8 mouse cellular contexts compared by ENCODE assay signal in the genomic region with DNA sequence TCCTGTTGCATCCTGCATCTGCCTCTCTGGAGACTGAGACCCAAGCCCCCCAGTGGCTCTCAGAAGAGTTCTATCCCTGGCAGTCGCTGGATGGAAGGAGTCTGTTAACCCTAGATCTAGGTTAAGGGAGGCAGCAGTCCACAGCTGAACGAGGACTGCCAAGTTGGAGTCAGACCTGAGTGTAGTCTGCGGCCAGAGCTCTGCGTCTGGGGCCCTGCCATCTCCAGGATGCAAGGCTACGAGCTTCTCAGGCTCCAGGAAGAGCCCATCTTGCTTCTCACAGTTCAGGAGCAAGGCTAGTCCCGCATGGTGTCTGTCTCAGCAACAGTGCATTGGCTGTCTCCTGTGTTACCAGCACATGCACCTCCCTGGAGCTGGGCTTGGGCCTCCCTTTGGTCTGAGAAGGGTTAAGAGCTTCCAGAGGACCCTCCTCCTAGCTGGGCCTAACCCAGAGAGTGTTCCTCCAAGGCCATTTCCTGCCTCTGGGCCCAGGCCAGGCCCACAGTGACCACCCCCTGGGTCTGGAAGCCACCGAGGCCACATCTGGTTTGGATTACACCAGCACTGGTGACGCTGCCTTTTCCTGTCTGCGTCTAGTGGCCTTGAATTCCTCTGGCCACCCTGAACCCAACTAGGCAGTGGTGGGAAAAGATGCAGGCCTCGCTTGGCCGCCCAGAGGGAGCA. TPM values are rescaled to one million over a fixed set of nuclear protein-coding genes. Genes with fewer than 3 reads are reported as not detected.
A peak's percentile ranks its signal among the peaks of the same experiment; 100 is the strongest.
DNase-seq lines count a peak whose midpoint lies in the region; ATAC-seq and TF ChIP-seq lines count a peak whose summit lies in the region.

No protein-coding gene starts in this region.

- H3K36me3 ChIP-seq in intestine, postnatal 0 days (ENCODE audit: control insufficient read depth, insufficient read depth), result no peaks in the 10 kb centered on the region
- no peaks in the 10 kb centered on the region for H3K36me3 ChIP-seq in liver, postnatal 0 days (replicated peaks; ENCODE audit: insufficient read depth, low read length)

- H3K27me3 ChIP-seq in intestine, postnatal 0 days (replicated peaks; ENCODE audit: control insufficient read depth, insufficient read depth, low read length), result no peaks in the 10 kb centered on the region
- H3K27me3 ChIP-seq in liver, postnatal 0 days (ENCODE audit: insufficient read depth, low read length), result no peaks in the 10 kb centered on the region

- WGBS in lung, adult 2 months, result 44% methylated on average over 11 of the region's 11 CpGs
- 60% methylated on average over 11 of the region's 11 CpGs for WGBS in intestine, postnatal 0 days
- WGBS in liver, postnatal 0 days (ENCODE audit: insufficient replicate concordance), result 50% methylated on average over 11 of the region's 11 CpGs

- DNase-seq in lung, adult 18-20 months, result peak; percentile 36 to 37
- DNase-seq in lung, adult 2 months, result no peak
- peak; percentile 86 for DNase-seq in gastrocnemius, postnatal 14 days
- peak; percentile 37 for DNase-seq in liver, postnatal 0 days
- peak; percentile 80 for DNase-seq in testis, postnatal 14 days (ENCODE audit: low spot score)
- DNase-seq in frontal cortex, postnatal 10 days (ENCODE audit: low spot score in 2 of 2), result no peak

- no peak for TF ChIP-seq CTCF in lung, adult 2 months (IDR thresholded peaks at IDR 0.05; ENCODE audit: insufficient read depth, low read length)
- no peak for TF ChIP-seq CTCF in intestine, postnatal 0 days (IDR thresholded peaks at IDR 0.05; ENCODE audit: low read depth)
- no peak for TF ChIP-seq CTCF in liver, postnatal 0 days (IDR thresholded peaks at IDR 0.05; ENCODE audit: low read depth)

- no peak overlapping the region for H3K4me3 ChIP-seq in lung, adult 2 months (replicated peaks; ENCODE audit: extremely low read depth, low read depth, low read length)
- no peak overlapping the region for H3K4me3 ChIP-seq in intestine, postnatal 0 days (ENCODE audit: low read depth, low read length)
- no peak overlapping the region for H3K4me3 ChIP-seq in liver, postnatal 0 days (ENCODE audit: low read depth, low read length)

- no peak overlapping the region for H3K4me2 ChIP-seq in intestine, postnatal 0 days (replicated peaks; ENCODE audit: low read depth)
- H3K4me2 ChIP-seq in liver, postnatal 0 days (ENCODE audit: low read depth, low read length), result no peak overlapping the region

- H3K4me1 ChIP-seq in lung, adult 2 months (ENCODE audit: control insufficient read depth, insufficient read depth, low read length), result no peaks in the 10 kb centered on the region
- H3K4me1 ChIP-seq in intestine, postnatal 0 days (replicated peaks; ENCODE audit: control insufficient read depth, insufficient read depth, low read length), result no peaks in the 10 kb centered on the region
- H3K4me1 ChIP-seq in liver, postnatal 0 days (ENCODE audit: insufficient read depth), result peaks cover 6% of the 10 kb centered on the region; the same call in 1 of the 2 replicates

- intact Hi-C loops in gastrocnemius, postnatal 14 days (cut with DNase I; ENCODE audit: low total_unique reads), result no loop called here

- no peak for TF ChIP-seq EP300 in liver, postnatal 0 days (IDR thresholded peaks at IDR 0.05; ENCODE audit: low read depth)

- no peak for TF ChIP-seq POLR2A in lung, adult 2 months (IDR thresholded peaks at IDR 0.05; ENCODE audit: borderline replicate concordance, extremely low read depth, low read depth, low read length)

- no peak for ATAC-seq in intestine, postnatal 0 days
- peak; percentile 55; the same call in 1 of the 2 replicates for ATAC-seq in liver, postnatal 0 days
- no peak for ATAC-seq in activated CD4-positive, CD25-positive, alpha-beta regulatory T cell, adult 4 months

- H3K9me3 ChIP-seq in intestine, postnatal 0 days (ENCODE audit: control insufficient read depth), result no peaks in the 10 kb centered on the region
- no peaks in the 10 kb centered on the region for H3K9me3 ChIP-seq in liver, postnatal 0 days (ENCODE audit: low read length)

- no peak overlapping the region for H3K27ac ChIP-seq in intestine, postnatal 0 days (ENCODE audit: low read depth, low read length)
- peak overlapping the region; percentile 76 for H3K27ac ChIP-seq in liver, postnatal 0 days (ENCODE audit: low read depth)

- 0 out of 2 replicates have a peak overlapping the region, but pooled peaks have one; percentile 8 for H3K9ac ChIP-seq in intestine, postnatal 0 days (ENCODE audit: low read depth, low read length)
- H3K9ac ChIP-seq in liver, postnatal 0 days (replicated peaks), result 0 out of 2 replicates have a peak overlapping the region, but pooled peaks have one; percentile 5

RNA-seq across cellular contexts. Expression of a gene that starts 7.7 kb away (rescaled TPM):
- polyA plus RNA-seq in lung, adult 2 months (2012; rRNA removed), result 11.1 and 12.9 TPM in 2 replicates
- 1 to 10 TPM; 4.2 to 5.6 TPM for total RNA-seq in gastrocnemius, postnatal 14 days (2021)
- 2.1 and 2.9 TPM in 2 replicates for polyA plus RNA-seq in intestine, postnatal 0 days (2015; fragmentation: Nextera tagmentation; extraction: Ambion mirVana)
- 0.50 and 0.74 TPM in 2 replicates for polyA plus RNA-seq in liver, postnatal 0 days (2015; fragmentation: Nextera tagmentation; extraction: Ambion mirVana)
- polyA plus RNA-seq in activated CD4-positive, CD25-positive, alpha-beta regulatory T cell, adult 4 months (2017; shearing (Covaris generic)), result not detected

RNA-seq across cellular contexts. Expression of a gene that starts 14.2 kb away (rescaled TPM):
- 0.29 and 3.9 TPM in 2 replicates for polyA plus RNA-seq in lung, adult 2 months (2012; rRNA removed)
- total RNA-seq in gastrocnemius, postnatal 14 days (2021), result 100 to 1,000 TPM; 150 to 230 TPM
- polyA plus RNA-seq in intestine, postnatal 0 days (2015; fragmentation: Nextera tagmentation; extraction: Ambion mirVana), result 0.07 TPM in 1 of 2 replicates, not detected in the other
- polyA plus RNA-seq in liver, postnatal 0 days (2015; fragmentation: Nextera tagmentation; extraction: Ambion mirVana), result 0.25 TPM in 1 of 2 replicates, not detected in the other
- polyA plus RNA-seq in activated CD4-positive, CD25-positive, alpha-beta regulatory T cell, adult 4 months (2017; shearing (Covaris generic)), result not detected

RNA-seq across cellular contexts. Expression of a gene that starts 26.2 kb away (rescaled TPM):
- polyA plus RNA-seq in lung, adult 2 months (2012; rRNA removed), result 0.37 and 0.60 TPM in 2 replicates
- 1 to 10 TPM in 1 of 2 experiments, under 1 TPM in 1; 0.62 to 3.3 TPM for total RNA-seq in gastrocnemius, postnatal 14 days (2021)
- 0.13 TPM in 1 of 2 replicates, not detected in the other for polyA plus RNA-seq in intestine, postnatal 0 days (2015; fragmentation: Nextera tagmentation; extraction: Ambion mirVana)
- not detected in 2 replicates for polyA plus RNA-seq in liver, postnatal 0 days (2015; fragmentation: Nextera tagmentation; extraction: Ambion mirVana)
- polyA plus RNA-seq in activated CD4-positive, CD25-positive, alpha-beta regulatory T cell, adult 4 months (2017; shearing (Covaris generic)), result not detected

RNA-seq across cellular contexts. Expression of a gene that starts 37.0 kb away (rescaled TPM):
- 3.4 and 3.8 TPM in 2 replicates for polyA plus RNA-seq in lung, adult 2 months (2012; rRNA removed)
- not detected for total RNA-seq in gastrocnemius, postnatal 14 days (2021)
- 0.65 TPM in 1 of 2 replicates, not detected in the other for polyA plus RNA-seq in intestine, postnatal 0 days (2015; fragmentation: Nextera tagmentation; extraction: Ambion mirVana)
- polyA plus RNA-seq in liver, postnatal 0 days (2015; fragmentation: Nextera tagmentation; extraction: Ambion mirVana), result 0.18 and 0.31 TPM in 2 replicates
- 1 to 10 TPM; 1.2 to 1.3 TPM for polyA plus RNA-seq in activated CD4-positive, CD25-positive, alpha-beta regulatory T cell, adult 4 months (2017; shearing (Covaris generic))

Comparison
In these comparisons a context has a peak if more than half of its experiments do, and no peak if none do; other contexts are left out.
1. DNase-seq: peak in lung, adult 18-20 months (2 of 2), gastrocnemius, postnatal 14 days (single experiment), liver, postnatal 0 days (single experiment) and testis, postnatal 14 days (single experiment); none in lung, adult 2 months (single experiment) and frontal cortex, postnatal 10 days (0 of 2).